Mouse (Mus musculus) liver, embryonic 14.5 days (tissue): ENCODE measurements around the gene Lamb1. TPM values are rescaled to one million over a fixed set of nuclear protein-coding genes. Genes with fewer than 3 reads are reported as not detected.

Source experiments
- ATAC-seq: fragments of 200-750 bp; cut with Nextera tagmentation; 2 replicates; pipeline ENCODE4 v1.8.0; 2017; ENCODE audit warnings: moderate number of reproducible peaks, mild to moderate bottlenecking, moderate library complexity; ENCODE audit not compliant: insufficient read depth
- DNase-seq, 3 experiments: peaks; one replicate each; pipeline ENCODE4 v3.0.0-alpha.2; 2012 to 2013; ENCODE audit warnings: low read depth in 3 of 3, low spot score in 3 of 3
- H3K27ac ChIP-seq: fragments of 300-500 bp; sonication (generic); 2 replicates; pipeline ENCODE4 v1.5.1; 2014; ENCODE audit warnings: moderate library complexity, mild to moderate bottlenecking, control low read depth, inconsistent platforms
- H3K27me3 ChIP-seq: fragments of 300-500 bp; sonication (generic); 2 replicates; pipeline ENCODE4 v1.6.1; 2014; ENCODE audit warnings: mild to moderate bottlenecking, low read length, moderate library complexity; ENCODE audit not compliant: control insufficient read depth, insufficient read depth
- H3K36me3 ChIP-seq: fragments of 300-500 bp; sonication (generic); replicated peaks from 2 replicates; pipeline ENCODE4 v1.6.1; 2014; ENCODE audit warnings: low read depth; ENCODE audit not compliant: control insufficient read depth, insufficient read depth
- H3K4me1 ChIP-seq, 2 experiments: fragments of 200-500 bp in 1 of 2; fragments of 300-500 bp in 1 of 2; sonication (generic) in 1 of 2; replicated peaks; 2 replicates each; pipeline ENCODE4 v1.6.1; 2012 to 2014; ENCODE audit warnings: antibody characterized with exemption in 1 of 2, inconsistent platforms in 1 of 2, low read length in 1 of 2; ENCODE audit not compliant: control insufficient read depth in 2 of 2, insufficient read depth in 2 of 2
- H3K4me2 ChIP-seq: fragments of 300-500 bp; sonication (generic); 2 replicates; pipeline ENCODE4 v1.6.1; 2014; ENCODE audit warnings: low read depth, mild to moderate bottlenecking, control low read depth, moderate library complexity
- H3K4me3 ChIP-seq, 2 experiments: fragments of 200-500 bp in 1 of 2; fragments of 300-500 bp in 1 of 2; sonication (generic) in 1 of 2; 2 replicates each; pipeline ENCODE4 v1.5.1; 2012 to 2014; ENCODE audit warnings: low read depth in 2 of 2, low read length in 2 of 2, mild to moderate bottlenecking in 2 of 2, control low read depth in 1 of 2, inconsistent platforms in 1 of 2, moderate library complexity in 1 of 2; ENCODE audit not compliant: insufficient read depth in 1 of 2
- H3K9ac ChIP-seq: fragments of 300-500 bp; sonication (generic); replicated peaks from 2 replicates; pipeline ENCODE4 v1.6.1; 2014; ENCODE audit warnings: mild to moderate bottlenecking, control low read depth, moderate library complexity
- H3K9me3 ChIP-seq: fragments of 300-500 bp; sonication (generic); 2 replicates; pipeline ENCODE4 v1.6.1; 2016; ENCODE audit warnings: low read length, mixed read lengths; ENCODE audit not compliant: control insufficient read depth
- CTCF ChIP-seq: IDR thresholded peaks from 2 replicates; pipeline ENCODE4 v1.5.1; 2016; ENCODE audit warnings: antibody characterized with exemption, low read depth, control low read depth
- EP300 ChIP-seq: IDR thresholded peaks from 2 replicates; pipeline ENCODE4 v1.6.1; 2016; ENCODE audit warnings: antibody characterized with exemption, low read depth
- WGBS: fragments of 180-500 bp; shearing (Covaris S2); extraction: QIAGEN DNeasy Blood & Tissue Kit; methylation state at CpG from one replicate; pipeline ENCODE4 v1.1.7; 2014; ENCODE audit not compliant: insufficient replicate concordance; 5-methylcytosine and 5-hydroxymethylcytosine counted together
- polyA plus RNA-seq, 2 experiments: library from polyadenylated mRNA; depleted of rRNA in 1 of 2; stranded (reverse) in 1 of 2; unstranded in 1 of 2; fragments of >200 nt; fragmentation: Nextera tagmentation in 1 of 2; extraction: Ambion mirVana in 1 of 2; gene quantifications; 2 replicates each; pipeline versions ENCODE4 v1.2.1 to v1.2.3; 2012 to 2014

The Lamb1 gene
- polyA plus RNA-seq, 2 experiments = 1.9 to 2.6 TPM

DNA sequence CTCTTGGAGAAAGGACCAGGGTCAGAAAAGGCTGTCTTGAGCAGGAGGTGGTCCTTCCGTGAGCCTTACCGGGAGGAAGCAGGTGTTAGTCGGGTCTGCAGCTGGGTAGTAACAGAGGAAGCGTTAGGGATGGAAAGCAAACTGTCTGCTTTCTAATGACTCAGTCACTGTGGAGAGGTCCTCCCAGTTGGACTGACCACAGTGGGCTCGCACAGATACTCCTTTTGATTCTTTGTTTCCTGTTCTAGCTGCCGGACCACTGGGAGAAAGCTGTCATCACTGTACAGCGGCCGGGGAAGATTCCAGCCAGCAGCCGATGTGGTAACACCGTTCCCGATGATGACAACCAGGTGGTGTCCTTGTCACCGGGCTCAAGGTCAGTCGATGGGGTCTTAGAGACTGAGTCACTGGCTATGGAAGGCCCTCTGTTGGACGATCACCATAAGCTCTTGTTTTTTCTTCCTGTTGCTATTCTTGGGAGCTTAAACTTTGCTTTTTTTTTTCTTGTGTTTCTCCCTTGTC lies 34.7 kb downstream of the Lamb1 start:
- Histone ChIP-seq H3K9me3 (no peaks in the 10 kb centered on the region), H3K27me3 (no peaks in the 10 kb centered on the region), H3K4me2 (no peak overlapping the region), H3K4me3 (no peak overlapping the region), H3K4me1 (peaks cover 0 to 2% of the 10 kb centered on the region in 2 experiments; a peak in 1 of 4 replicates), H3K9ac (no peak overlapping the region), H3K36me3 (no peaks in the 10 kb centered on the region), H3K27ac (no peak overlapping the region)
- 64% methylated on average over 14 of the region's 14 CpGs for WGBS
- ATAC-seq (no peak), DNase-seq (no peak)
- no peak for TF ChIP-seq EP300
- no peak for TF ChIP-seq CTCF

DNA sequence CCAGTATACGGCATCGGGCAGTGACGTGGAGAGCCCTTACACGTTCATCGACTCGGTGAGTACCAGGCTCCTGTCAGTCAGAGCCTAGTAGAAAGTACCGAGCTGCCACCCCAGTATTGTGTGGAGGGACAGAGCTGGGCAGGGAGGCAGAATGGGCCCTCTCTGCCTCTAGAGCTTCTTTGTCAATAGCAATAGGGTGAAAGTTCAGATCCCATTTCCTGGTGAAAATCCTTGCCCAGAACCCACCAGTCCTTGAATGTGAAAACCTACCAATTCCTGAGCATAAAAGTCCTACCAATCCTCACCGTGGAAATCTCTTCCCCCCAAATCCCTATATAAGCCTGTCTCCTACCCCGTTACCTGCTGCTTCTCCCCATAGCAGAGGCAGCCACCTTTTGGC lies 35.2 kb downstream of the Lamb1 start:
- no peaks in the 10 kb centered on the region for H3K9me3 ChIP-seq
- H3K36me3 ChIP-seq = no peaks in the 10 kb centered on the region
- ATAC-seq (no peak), DNase-seq (no peak)
- peaks cover 0 to 2% of the 10 kb centered on the region in 2 experiments; a peak in 1 of 4 replicates for H3K4me1 ChIP-seq
- H3K4me2 ChIP-seq = no peak overlapping the region
- WGBS = 77% methylated on average over 9 of the region's 9 CpGs
- no peaks in the 10 kb centered on the region for H3K27me3 ChIP-seq
- H3K9ac ChIP-seq = no peak overlapping the region
- TF ChIP-seq EP300 (no peak), CTCF (no peak)
- no peak overlapping the region for H3K27ac ChIP-seq
- no peak overlapping the region for H3K4me3 ChIP-seq

DNA sequence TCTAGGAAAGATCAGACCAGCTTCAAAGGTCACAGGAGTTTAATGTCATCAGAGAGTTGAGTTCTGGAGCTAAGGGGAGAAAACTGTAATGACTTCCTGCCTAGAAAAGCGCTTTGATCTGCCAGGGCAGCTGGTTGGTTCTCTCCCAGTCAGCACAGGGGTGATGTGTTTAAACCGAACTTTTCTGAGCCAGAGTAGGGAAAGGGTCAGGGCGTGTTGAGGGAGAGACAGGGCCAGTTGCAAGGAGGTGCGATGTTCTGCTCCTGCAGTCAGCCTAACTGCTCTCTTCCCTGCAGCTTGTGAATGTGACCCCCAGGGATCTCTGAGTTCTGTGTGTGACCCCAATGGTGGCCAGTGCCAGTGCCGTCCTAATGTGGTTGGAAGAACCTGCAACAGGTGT lies 37.2 kb downstream of the Lamb1 start:
- Histone ChIP-seq H3K4me2 (no peak overlapping the region), H3K4me3 (no peak overlapping the region), H3K4me1 (no peaks in the 10 kb centered on the region), H3K27ac (no peak overlapping the region), H3K36me3 (no peaks in the 10 kb centered on the region), H3K9me3 (no peaks in the 10 kb centered on the region), H3K9ac (no peak overlapping the region), H3K27me3 (no peaks in the 10 kb centered on the region)
- TF ChIP-seq CTCF (no peak), EP300 (no peak)
- ATAC-seq = no peak
- WGBS = 57% methylated on average over 5 of the region's 5 CpGs
- DNase-seq = no peak

DNA sequence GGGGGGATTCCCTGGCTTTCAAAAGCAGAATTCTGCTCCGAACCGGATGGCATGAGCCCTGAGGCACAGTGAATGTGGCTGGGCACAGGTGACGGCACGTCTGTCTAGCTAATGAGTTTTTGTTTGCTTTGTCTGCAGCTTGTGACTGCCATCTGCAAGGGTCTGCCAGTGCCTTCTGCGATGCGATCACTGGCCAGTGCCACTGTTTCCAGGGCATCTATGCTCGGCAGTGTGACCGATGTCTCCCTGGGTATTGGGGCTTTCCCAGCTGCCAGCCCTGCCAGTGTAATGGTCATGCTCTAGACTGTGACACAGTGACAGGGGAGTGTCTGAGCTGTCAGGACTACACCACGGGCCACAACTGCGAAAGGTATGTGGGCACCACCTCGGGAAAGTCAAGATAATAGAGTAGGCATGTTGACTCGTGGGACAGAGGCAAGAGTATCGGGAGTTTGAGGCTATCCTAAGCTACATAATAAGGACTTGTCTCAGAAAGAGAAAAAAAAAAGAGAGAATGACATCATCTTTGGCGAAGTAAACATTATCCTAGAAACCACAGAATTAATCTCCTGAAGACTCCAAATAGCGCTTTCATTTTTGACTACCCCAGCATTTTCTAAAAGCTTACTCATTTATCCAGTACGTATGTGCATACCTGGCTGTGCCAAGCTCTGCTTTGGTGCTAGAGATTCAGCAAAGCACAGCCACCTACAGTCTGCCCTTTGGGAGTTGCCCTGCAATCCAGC lies 37.9 kb downstream of the Lamb1 start:
- no peak overlapping the region for H3K9ac ChIP-seq
- H3K27me3 ChIP-seq = no peaks in the 10 kb centered on the region
- no peak overlapping the region for H3K4me3 ChIP-seq
- WGBS = 70% methylated on average over 16 of the region's 16 CpGs
- no peaks in the 10 kb centered on the region for H3K9me3 ChIP-seq
- DNase-seq = no peak
- no peaks in the 10 kb centered on the region for H3K4me1 ChIP-seq
- TF ChIP-seq CTCF = no peak
- TF ChIP-seq EP300 = no peak
- no peaks in the 10 kb centered on the region for H3K36me3 ChIP-seq
- no peak overlapping the region for H3K27ac ChIP-seq
- H3K4me2 ChIP-seq = no peak overlapping the region
- ATAC-seq = no peak

DNA sequence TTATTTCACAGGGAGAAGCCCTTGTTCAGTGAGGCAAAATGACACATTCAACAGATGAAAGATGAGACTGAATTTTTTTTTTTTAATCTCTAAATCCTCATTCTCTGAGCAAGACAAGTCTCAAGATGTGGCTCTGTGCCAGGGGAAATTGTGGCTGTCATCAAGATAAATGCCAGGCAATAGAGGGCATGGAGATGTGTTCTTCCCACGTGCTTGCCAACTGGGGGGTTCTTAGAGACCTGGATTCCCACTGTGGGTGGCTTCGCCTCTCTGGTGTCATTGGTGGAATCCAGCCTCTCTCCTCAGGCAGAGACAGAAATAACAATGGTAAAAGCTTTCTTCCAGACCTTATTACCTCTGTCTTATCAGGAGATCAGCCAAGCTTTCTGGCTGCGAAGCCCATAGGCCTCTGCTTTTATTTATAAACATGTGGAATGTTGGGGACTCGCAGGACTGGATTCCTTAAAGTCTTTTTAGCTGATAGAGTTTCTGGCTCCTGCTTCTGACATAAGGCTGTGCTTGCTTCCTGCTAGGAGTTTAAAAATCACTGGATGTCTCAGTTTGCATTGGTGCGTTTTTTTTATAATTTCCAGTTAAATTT lies 41.1 kb downstream of the Lamb1 start:
- Histone ChIP-seq H3K4me3 (no peak overlapping the region), H3K27ac (no peak overlapping the region), H3K9me3 (no peaks in the 10 kb centered on the region), H3K4me2 (no peak overlapping the region), H3K9ac (no peak overlapping the region), H3K27me3 (no peaks in the 10 kb centered on the region), H3K36me3 (no peaks in the 10 kb centered on the region), H3K4me1 (no peaks in the 10 kb centered on the region)
- no peak for DNase-seq
- no peak for ATAC-seq
- TF ChIP-seq CTCF (no peak), EP300 (no peak)
- WGBS = 59% methylated on average over 5 of the region's 5 CpGs
